Mouse (Mus musculus) inflammation-experienced regulatory T-cells, adult 6 months (primary cell): ENCODE results near the gene Dnaja4. TPM values are rescaled to one million over a fixed set of nuclear protein-coding genes. Genes with fewer than 3 reads are reported as not detected.

Source experiments
- ATAC-seq: one replicate; pipeline ENCODE4 v1.8.0; 2017
- polyA plus RNA-seq, 3 experiments: library from polyadenylated mRNA; unstranded; fragments of 100-300 nt; shearing (Covaris generic); gene quantifications; one replicate each; pipeline ENCODE4 v1.2.1; 2017

The Dnaja4 gene
- polyA plus RNA-seq, 3 experiments from 2014 or later = 3.7 to 8.5 (median 5.6) TPM

DNA sequence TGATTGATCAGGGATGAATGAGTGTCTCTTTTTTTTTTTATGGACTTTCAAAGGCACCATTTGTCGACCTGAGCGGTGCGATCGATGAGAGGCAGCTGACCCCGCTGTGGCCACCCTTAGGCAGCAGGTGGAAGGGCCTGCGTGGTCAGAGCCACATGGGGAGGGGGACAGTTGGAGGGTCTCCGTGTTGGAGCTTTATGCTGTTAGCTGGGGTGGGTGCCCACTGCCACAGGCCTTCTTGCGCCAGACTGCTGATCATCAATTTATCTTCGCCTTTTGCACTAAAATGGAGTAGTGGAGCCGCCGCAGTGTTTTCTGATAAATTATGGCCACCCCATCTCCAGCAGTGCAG lies 54.2 kb downstream of the Dnaja4 start:
- ATAC-seq = no peak

DNA sequence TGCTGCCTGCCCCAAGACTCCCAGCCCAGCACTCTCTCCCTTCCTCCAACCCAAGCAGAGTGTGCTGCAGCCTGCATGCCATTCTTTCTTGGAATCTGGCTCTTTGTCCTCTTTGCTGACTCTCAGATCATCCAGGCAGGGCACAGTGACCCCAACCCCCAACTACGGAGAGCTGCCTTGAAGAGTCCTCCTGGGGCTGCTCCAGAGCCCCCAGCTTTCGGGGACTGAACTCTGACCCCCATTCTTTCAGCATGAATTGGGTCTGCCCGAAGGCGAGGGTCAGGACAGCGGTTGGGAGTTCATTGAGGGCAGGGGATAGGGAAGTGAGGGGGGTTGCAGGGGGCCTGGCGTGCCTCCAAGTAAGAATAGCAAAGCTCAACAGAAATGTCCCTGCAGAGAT lies 60.9 kb downstream of the Dnaja4 start:
- ATAC-seq = no peak

DNA sequence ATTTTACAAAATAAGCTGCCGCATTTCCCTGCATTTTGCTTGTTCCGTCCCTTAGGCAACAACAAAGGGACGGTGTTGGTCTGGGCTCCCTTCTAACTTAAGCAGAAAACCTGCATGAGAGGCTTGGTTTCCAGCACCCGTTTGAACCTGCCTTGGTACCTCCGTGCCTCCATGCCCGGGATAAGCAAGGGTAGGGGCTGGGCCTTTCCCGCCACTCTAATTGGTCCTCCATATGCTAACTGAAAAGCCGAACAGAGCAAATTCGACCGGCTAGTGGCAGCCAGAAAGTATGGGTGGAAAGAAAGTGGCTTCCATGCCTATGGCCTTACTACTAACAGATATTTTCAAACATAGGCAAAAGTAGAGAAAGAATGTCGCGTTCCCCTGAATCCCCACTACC lies 65.4 kb downstream of the Dnaja4 start:
- ATAC-seq = no peak

DNA sequence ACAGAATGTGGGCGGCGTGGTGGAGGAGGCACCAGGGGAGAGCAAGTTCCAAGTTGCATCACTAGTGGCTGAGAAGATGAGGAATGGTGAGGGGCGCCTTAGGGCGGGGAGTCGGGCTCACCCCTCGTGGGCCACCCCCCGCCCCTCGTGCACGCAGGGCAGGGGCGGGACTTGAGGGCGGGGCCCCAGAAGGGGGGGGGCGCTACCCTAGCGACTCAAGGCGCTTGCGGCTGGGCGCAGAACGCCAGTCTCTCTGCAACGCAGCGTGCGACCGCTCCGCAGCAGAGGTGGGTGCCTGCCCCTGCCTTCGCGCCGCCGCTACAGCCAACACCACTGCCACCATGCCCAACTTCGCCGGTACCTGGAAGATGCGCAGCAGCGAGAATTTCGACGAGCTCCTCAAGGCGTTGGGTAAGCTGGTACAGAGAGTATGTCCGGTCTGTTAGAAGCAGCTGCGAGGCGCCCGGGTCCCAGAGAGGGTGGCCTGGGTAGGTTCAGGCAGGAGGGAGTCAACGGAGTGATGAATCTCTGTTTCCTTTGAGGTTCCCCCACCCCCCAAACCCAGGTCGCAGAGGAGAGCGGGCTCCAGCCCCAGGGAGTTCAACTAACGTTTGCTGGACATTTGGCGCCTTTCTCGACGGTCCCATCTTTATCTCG lies 66.0 kb downstream of the Dnaja4 start, which contains the start of gene Crabp1:
TSS of gene Crabp1 (plus strand) at position 188 of the 657 bp plus-strand sequence.
- no peak for ATAC-seq

DNA sequence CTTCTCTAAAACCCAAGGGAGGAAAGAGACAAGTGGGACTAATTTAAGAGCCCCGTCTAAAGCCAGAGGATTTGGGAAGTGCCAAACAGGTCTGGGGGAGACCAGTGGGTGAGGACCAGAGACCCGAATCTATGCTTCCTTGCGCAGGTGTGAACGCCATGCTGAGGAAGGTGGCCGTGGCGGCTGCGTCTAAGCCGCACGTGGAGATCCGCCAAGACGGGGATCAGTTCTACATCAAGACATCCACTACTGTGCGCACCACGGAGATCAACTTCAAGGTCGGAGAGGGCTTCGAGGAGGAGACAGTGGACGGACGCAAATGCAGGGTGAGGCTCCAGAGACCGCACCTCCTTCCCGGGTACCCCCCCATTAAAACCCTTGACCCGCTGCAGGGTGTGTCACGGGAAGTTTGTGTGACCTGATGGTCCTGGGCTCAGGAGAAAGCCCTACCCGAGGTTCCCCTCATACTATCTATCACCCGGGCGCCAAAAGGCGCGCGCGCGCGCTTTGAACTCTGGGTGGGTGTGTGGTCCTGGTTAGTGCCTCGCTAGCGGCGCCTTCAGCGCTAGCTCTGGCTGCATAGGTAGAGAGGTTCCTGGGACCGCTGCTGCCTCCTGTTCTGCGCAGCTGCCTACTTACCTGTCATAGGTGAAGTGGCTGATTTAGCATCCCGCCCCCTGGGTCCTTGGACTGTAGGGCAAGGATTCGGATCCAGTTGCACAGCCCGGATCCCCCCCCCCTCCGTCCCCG lies 66.8 kb downstream of the Dnaja4 start:
- no peak for ATAC-seq

Other genes with a start within 250 kb of the Dnaja4 start
- gene Dmxl2, start 197.2 kb upstream of the Dnaja4 start, polyA plus RNA-seq = under 1 TPM; 0.09 to 0.23 (median 0.18) TPM
- not detected for gene Sh2d7, start 159.9 kb upstream of the Dnaja4 start, polyA plus RNA-seq
- 1 to 10 TPM in 1 of 3 experiments, under 1 TPM in 2; 0.55 to 4.9 (median 0.96) TPM for gene Cib2, start 138.7 kb upstream of the Dnaja4 start, polyA plus RNA-seq
- gene Idh3a, start 112.5 kb upstream of the Dnaja4 start, polyA plus RNA-seq = 100 to 1,000 TPM; 110 to 244 (median 135) TPM
- 10 to 100 TPM; 59.4 to 69.2 (median 67.4) TPM for gene Acsbg1, start 37.0 kb upstream of the Dnaja4 start, polyA plus RNA-seq
- gene Wdr61, start 35.6 kb downstream of the Dnaja4 start, polyA plus RNA-seq = 100 to 1,000 TPM; 119 to 128 (median 127) TPM
- not detected for gene Crabp1, start 65.9 kb downstream of the Dnaja4 start, polyA plus RNA-seq
- 10 to 100 TPM; 22.2 to 24.6 (median 23.8) TPM for gene Ireb2, start 164.9 kb downstream of the Dnaja4 start, polyA plus RNA-seq
- gene Hykk, start 218.4 kb downstream of the Dnaja4 start, polyA plus RNA-seq = under 1 TPM; 0.16 to 0.45 (median 0.21) TPM